Mouse (Mus musculus) heart, embryonic 14.5 days (tissue): Measurements from ENCODE around the gene Fam189b. TPM values are rescaled to one million over a fixed set of nuclear protein-coding genes. Genes with fewer than 3 reads are reported as not detected.
"Not testable (repeated sequence)": the region's sequence is repeated elsewhere in the genome, so short reads cannot be mapped to it uniquely, and the experiment has no call there.

ENCODE experiments used
- ATAC-seq: fragments of 200-750 bp; cut with Nextera tagmentation; 2 replicates; pipeline ENCODE4 v1.8.0; 2017; ENCODE audit warnings: low read depth, moderate TSS enrichment; ENCODE audit not compliant: insufficient number of reproducible peaks, insufficient read depth, low FRiP score
- H3K27ac ChIP-seq, 2 experiments: fragments of 200-500 bp in 1 of 2; fragments of 300-500 bp in 1 of 2; sonication (generic) in 1 of 2; replicated peaks in 1 of 2; 2 replicates each; pipeline ENCODE4 v1.5.1; 2012 to 2014; ENCODE audit warnings: low read depth in 2 of 2, low read length in 2 of 2, control low read depth in 1 of 2, mild to moderate bottlenecking in 1 of 2, mixed read lengths in 1 of 2; ENCODE audit not compliant: control insufficient read depth in 1 of 2, insufficient read depth in 1 of 2
- H3K27me3 ChIP-seq: fragments of 300-500 bp; sonication (generic); 2 replicates; pipeline ENCODE4 v1.6.1; 2014; ENCODE audit warnings: mild to moderate bottlenecking, low read length, control low read depth; ENCODE audit not compliant: control insufficient read depth, insufficient read depth
- H3K36me3 ChIP-seq: fragments of 300-500 bp; sonication (generic); 2 replicates; pipeline ENCODE4 v1.6.1; 2014; ENCODE audit warnings: mild to moderate bottlenecking, control low read depth, low read length, mixed read lengths; ENCODE audit not compliant: control insufficient read depth, insufficient read depth
- H3K4me1 ChIP-seq, 2 experiments: fragments of 200-500 bp in 1 of 2; fragments of 300-500 bp in 1 of 2; sonication (generic) in 1 of 2; 2 replicates each; pipeline ENCODE4 v1.6.1; 2012 to 2014; ENCODE audit warnings: low read length in 2 of 2, control low read depth in 1 of 2, mixed read lengths in 1 of 2; ENCODE audit not compliant: control insufficient read depth in 2 of 2, insufficient read depth in 2 of 2
- H3K4me2 ChIP-seq: fragments of 300-500 bp; sonication (generic); 2 replicates; pipeline ENCODE4 v1.6.1; 2014; ENCODE audit warnings: mild to moderate bottlenecking, low read length
- H3K4me3 ChIP-seq, 2 experiments: fragments of 200-500 bp in 1 of 2; fragments of 300-500 bp in 1 of 2; sonication (generic) in 1 of 2; 2 replicates each; pipeline ENCODE4 v1.5.1; 2012 to 2014; ENCODE audit warnings: low read length in 2 of 2, mild to moderate bottlenecking in 2 of 2, control low read depth in 1 of 2, low read depth in 1 of 2, moderate library complexity in 1 of 2; ENCODE audit not compliant: control insufficient read depth in 1 of 2, insufficient read depth in 1 of 2
- H3K9ac ChIP-seq: fragments of 300-500 bp; sonication (generic); 2 replicates; pipeline ENCODE4 v1.6.1; 2014; ENCODE audit warnings: mild to moderate bottlenecking, low read length
- H3K9me3 ChIP-seq: fragments of 300-500 bp; sonication (generic); 2 replicates; pipeline ENCODE4 v1.6.1; 2016; ENCODE audit warnings: low read length, control low read depth; ENCODE audit not compliant: control insufficient read depth
- WGBS: fragments of 180-500 bp; shearing (Covaris S2); extraction: QIAGEN DNeasy Blood & Tissue Kit; methylation state at CpG from one replicate; pipeline ENCODE4 v1.1.7; 2014; 5-methylcytosine and 5-hydroxymethylcytosine counted together
- polyA plus RNA-seq: library from polyadenylated mRNA; unstranded; fragments of >200 nt; fragmentation: Nextera tagmentation; extraction: Ambion mirVana; gene quantifications from 2 replicates; pipeline ENCODE4 v1.2.1, GENCODE M21; 2014

The Fam189b gene
- polyA plus RNA-seq, 1 experiment from 2014 or later: 12.8 TPM

DNA sequence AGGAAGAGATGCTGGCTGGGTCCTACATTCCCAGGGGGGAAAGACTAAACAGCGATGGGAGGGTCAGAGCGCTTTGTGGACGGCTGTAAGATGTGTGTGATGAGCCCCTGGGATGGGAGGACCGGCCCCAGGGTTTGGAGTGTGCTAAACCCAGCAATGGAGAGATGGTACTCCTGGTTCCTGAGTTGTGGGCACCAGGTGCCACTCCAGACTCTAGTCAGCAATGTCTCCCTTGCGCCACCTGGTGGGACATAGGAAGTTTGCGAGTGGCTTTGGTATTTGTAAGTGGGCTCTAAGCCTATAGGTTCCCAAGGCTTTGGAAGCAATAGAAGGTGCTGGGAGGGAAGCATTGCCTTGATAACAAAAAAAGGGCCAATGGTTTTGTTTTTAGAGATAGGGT, 32.9 kb downstream of the Fam189b start:
- Histone ChIP-seq H3K9me3 (no peaks in the 10 kb centered on the region), H3K27me3 (no peaks in the 10 kb centered on the region), H3K9ac (peak overlapping the region; percentile 75), H3K4me1 (peaks cover 8 to 22% of the 10 kb centered on the region in 2 experiments), H3K4me3 (peak overlapping the region; percentile 11 to 85; a peak in 2 of 4 replicates), H3K4me2 (peak overlapping the region; percentile 71), H3K36me3 (0 out of 2 replicates have a peak, but pooled peaks cover 7% of the 10 kb centered on the region), H3K27ac (peak overlapping the region in 1 of 2 experiments; percentile 90; a peak in 1 of 4 replicates)
- no peak for ATAC-seq
- under 1% methylated on average over 6 of the region's 6 CpGs for WGBS

DNA sequence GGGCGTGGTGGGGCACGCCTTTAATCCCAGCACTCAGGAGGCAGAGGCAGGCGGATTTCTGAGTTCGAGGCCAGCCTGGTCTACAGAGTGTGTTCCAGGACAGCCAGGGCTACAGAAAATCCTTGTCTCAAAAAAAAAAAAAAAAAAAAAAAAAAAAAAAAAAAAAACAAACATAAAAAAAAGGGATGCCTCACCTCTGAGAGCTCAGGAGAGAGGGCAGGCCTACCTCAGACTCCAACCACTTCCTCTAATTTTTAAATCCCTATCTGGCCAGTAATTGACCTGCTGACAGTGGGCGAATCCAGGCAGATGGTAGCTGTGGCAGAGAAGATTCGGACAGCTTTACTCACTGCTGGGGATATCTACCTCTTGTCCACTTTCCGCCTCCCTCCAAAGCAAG, 33.5 kb downstream of the Fam189b start:
- not testable (repeated sequence) for H3K27me3 ChIP-seq, H3K27ac ChIP-seq, ATAC-seq, H3K4me3 ChIP-seq, H3K4me2 ChIP-seq, H3K9ac ChIP-seq, H3K36me3 ChIP-seq, H3K9me3 ChIP-seq
- H3K4me1 ChIP-seq: peaks cover 8 to 22% of the 10 kb centered on the region in 2 experiments
- 68% methylated on average over 7 of the region's 7 CpGs for WGBS

DNA sequence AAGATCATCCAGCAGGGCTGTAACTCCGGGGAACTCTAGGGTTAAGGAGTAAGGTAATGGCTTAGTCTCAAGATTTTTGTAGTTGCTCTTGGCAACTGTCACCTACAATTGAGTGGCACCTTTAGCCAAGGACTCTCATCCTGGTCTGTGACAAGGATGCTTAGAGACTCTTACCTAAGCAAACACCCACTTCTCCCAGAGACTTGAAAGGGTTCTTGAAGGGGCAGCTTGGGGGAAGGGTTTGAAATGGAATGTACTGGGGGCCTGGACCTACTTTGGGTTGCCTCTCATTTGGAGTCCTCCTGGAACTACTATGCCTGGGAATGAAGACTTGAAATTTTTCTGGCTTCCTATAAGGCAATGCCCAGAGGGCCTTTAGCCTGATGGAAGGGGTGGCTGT, 35.3 kb downstream of the Fam189b start:
- H3K4me3 ChIP-seq: no peak overlapping the region
- no peaks in the 10 kb centered on the region for H3K9me3 ChIP-seq
- no peak overlapping the region for H3K4me2 ChIP-seq
- ATAC-seq: no peak
- peaks cover 8 to 14% of the 10 kb centered on the region in 2 experiments for H3K4me1 ChIP-seq
- 83% methylated on average over 1 of the region's 1 CpGs for WGBS
- no peak overlapping the region for H3K27ac ChIP-seq
- no peaks in the 10 kb centered on the region for H3K27me3 ChIP-seq
- H3K36me3 ChIP-seq: no peaks in the 10 kb centered on the region
- H3K9ac ChIP-seq: no peak overlapping the region

DNA sequence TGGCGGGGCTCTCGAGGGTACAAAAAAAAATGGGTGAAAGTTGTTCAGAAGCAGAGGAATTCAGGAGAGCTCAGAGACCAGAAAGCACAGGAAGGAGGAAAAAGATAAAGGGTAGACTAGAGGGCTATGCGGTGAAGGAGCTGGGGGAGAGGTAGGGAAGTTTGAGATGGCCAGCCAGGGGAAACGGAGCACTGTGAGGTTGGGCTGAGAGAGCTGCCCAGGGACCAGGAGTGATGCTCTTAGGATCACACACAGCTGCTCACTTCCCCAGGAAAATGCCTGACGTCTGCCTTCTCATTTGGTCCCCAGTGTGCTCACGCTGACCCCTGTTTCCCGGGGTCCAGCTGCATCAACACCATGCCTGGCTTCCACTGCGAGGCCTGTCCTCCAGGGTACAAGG, 36.6 kb downstream of the Fam189b start:
- WGBS: 25% methylated on average over 8 of the region's 8 CpGs
- no peak for ATAC-seq

DNA sequence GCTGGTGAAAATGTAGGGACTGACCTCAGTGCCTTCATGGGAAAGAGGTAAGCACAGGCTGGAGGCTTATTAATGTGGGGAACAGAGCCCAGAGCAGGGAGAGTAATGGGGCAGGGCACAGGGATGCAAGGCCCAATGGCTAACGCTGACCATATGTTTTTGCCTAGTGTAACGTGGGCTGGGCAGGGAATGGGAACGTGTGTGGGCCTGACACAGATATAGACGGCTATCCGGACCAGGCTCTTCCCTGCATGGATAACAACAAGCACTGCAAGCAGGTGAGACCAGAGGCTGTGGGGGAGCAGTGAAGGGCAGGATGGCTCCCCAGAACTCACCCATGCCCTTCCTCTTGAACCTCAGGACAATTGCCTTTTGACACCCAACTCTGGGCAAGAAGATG, 38.2 kb downstream of the Fam189b start:
- 78% methylated on average over 5 of the region's 5 CpGs for WGBS
- Histone ChIP-seq H3K9me3 (no peaks in the 10 kb centered on the region), H3K27ac (no peak overlapping the region), H3K4me3 (no peak overlapping the region), H3K27me3 (peaks cover 14% of the 10 kb centered on the region), H3K4me2 (no peak overlapping the region), H3K36me3 (no peaks in the 10 kb centered on the region), H3K4me1 (no peaks in the 10 kb centered on the region; a peak in 1 of 4 replicates), H3K9ac (no peak overlapping the region)
- ATAC-seq: no peak

More for the DNA sequence above, 36.6 kb downstream of the Fam189b start:
- H3K4me2 ChIP-seq: no peak overlapping the region
- H3K9ac ChIP-seq: no peak overlapping the region
- H3K4me3 ChIP-seq: no peak overlapping the region
- peaks cover 8 to 13% of the 10 kb centered on the region in 2 experiments for H3K4me1 ChIP-seq
- H3K27ac ChIP-seq: peak overlapping the region in 1 of 2 experiments; percentile 35; a peak in 1 of 4 replicates
- H3K27me3 ChIP-seq: no peaks in the 10 kb centered on the region; the same call in 1 of the 2 replicates
- no peaks in the 10 kb centered on the region for H3K36me3 ChIP-seq
- no peaks in the 10 kb centered on the region for H3K9me3 ChIP-seq

DNA sequence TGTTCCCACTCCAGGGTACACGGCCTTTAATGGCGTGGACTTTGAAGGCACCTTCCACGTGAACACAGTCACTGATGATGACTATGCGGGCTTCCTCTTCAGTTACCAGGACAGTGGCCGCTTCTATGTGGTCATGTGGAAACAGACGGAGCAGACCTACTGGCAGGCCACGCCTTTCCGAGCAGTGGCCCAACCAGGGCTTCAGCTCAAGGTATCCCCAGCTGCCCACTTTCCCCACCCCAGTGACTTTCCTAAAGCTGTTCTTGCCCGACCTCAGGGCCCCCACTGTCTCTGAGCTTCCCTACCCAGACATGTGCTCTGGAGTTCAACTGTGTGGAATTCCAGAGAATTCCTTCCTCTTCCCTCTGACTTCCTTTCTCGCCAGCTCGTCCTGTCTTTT, 41.9 kb downstream of the Fam189b start:
- no peak overlapping the region for H3K4me2 ChIP-seq
- no peak for ATAC-seq
- WGBS: 75% methylated on average over 11 of the region's 11 CpGs
- no peaks in the 10 kb centered on the region for H3K36me3 ChIP-seq
- no peak overlapping the region for H3K4me3 ChIP-seq
- H3K9me3 ChIP-seq: no peaks in the 10 kb centered on the region
- H3K27me3 ChIP-seq: peaks cover 24% of the 10 kb centered on the region
- H3K4me1 ChIP-seq: peaks cover 10 to 16% of the 10 kb centered on the region in 2 experiments
- no peak overlapping the region for H3K9ac ChIP-seq
- H3K27ac ChIP-seq: no peak overlapping the region

DNA sequence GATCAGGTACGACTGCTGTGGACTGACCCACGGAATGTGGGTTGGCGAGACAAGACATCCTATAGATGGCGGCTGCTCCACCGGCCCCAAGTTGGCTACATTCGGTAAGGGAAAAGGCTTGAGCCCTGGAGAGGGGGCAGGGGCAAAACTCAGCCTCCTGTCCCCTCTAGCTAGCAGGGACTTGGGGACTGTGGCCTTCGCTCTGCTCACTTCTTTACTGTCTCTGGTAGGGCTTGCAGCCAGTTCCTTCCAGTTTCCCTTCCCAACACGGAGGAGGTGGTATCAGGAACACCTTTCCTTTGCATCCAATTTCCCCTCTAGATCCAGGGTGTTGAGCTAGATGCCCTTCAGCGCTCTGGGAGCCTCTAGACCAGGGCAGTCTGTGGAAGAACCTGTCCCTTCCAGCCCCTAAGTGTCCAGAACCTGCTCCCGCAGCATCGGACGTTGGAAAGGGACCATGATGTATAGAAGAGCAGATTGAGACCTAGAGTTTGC, 42.4 kb downstream of the Fam189b start:
- H3K9ac ChIP-seq: no peak overlapping the region
- H3K4me3 ChIP-seq: no peak overlapping the region
- ATAC-seq: no peak
- no peaks in the 10 kb centered on the region for H3K9me3 ChIP-seq
- H3K27me3 ChIP-seq: peaks cover 24% of the 10 kb centered on the region
- H3K4me1 ChIP-seq: peaks cover 10 to 16% of the 10 kb centered on the region in 2 experiments
- H3K27ac ChIP-seq: no peak overlapping the region
- no peak overlapping the region for H3K4me2 ChIP-seq
- H3K36me3 ChIP-seq: no peaks in the 10 kb centered on the region
- WGBS: 66% methylated on average over 12 of the region's 12 CpGs

DNA sequence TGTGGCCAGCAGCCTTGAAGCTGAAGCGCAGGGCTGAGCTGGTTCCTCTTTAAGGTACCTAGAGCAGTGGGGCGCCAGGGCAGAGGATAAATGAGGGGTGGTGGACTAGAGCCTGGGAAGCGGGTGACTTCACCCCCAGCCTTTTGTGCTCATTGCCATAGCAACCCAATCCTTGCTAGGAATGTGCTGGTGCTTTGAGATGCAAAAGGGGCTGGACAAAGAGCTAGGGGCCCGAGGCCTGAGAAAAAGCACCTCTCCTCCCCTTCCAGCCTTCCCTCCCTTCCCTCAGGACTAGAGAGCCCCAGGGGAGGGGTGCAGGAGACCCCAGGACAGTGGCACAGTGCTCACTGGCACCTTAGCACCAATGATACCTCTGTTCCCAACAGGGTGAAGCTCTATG, 43.0 kb downstream of the Fam189b start:
- Histone ChIP-seq H3K4me3 (no peak overlapping the region), H3K27me3 (peaks cover 24% of the 10 kb centered on the region), H3K4me1 (peaks cover 10 to 16% of the 10 kb centered on the region in 2 experiments), H3K36me3 (no peaks in the 10 kb centered on the region), H3K27ac (no peak overlapping the region), H3K9me3 (no peaks in the 10 kb centered on the region), H3K9ac (no peak overlapping the region), H3K4me2 (no peak overlapping the region)
- ATAC-seq: no peak
- WGBS: 76% methylated on average over 4 of the region's 4 CpGs
